Mouse (Mus musculus) liver, postnatal 0 days (tissue): ENCODE data around the gene Slc48a1.

Experiments
- CTCF ChIP-seq: sonication (generic); IDR thresholded peaks from 2 replicates; pipeline ENCODE4 v1.5.1; 2016; ENCODE audit warnings: antibody characterized with exemption, low read depth
- EP300 ChIP-seq: IDR thresholded peaks from 2 replicates; pipeline ENCODE4 v1.6.1; 2016; ENCODE audit warnings: antibody characterized with exemption, low read depth, mild to moderate bottlenecking

DNA sequence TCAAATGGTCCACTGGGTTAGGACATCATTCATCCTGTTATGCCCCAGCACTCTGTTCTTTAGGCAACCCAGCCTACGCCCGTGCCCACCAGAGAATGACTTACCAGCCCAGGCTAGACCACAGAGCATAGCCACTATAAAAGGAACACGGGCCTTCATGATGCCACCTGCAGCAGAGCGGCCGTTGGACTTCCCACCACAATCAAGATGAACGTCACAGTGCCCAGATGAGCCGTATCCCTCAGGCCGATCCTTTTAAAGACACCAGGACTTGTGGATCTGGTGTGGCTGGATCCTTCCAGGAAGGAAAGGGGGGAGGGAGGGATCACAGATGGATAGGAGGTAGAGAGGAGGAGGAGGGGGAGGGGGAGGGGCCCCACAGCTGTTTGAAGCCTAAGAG is 47.2 kb upstream of the Slc48a1 start, which contains the start of gene Endou:
- TF ChIP-seq CTCF (no peak), EP300 (no peak)
